Mouse (Mus musculus) ovary, postnatal 14 days (tissue): Measurements from ENCODE around the gene Camkv.

Experiments used
- DNase-seq: peaks from one replicate; pipeline ENCODE4 v3.0.0; 2022; ENCODE audit warnings: low spot score

Camkv gene

DNA sequence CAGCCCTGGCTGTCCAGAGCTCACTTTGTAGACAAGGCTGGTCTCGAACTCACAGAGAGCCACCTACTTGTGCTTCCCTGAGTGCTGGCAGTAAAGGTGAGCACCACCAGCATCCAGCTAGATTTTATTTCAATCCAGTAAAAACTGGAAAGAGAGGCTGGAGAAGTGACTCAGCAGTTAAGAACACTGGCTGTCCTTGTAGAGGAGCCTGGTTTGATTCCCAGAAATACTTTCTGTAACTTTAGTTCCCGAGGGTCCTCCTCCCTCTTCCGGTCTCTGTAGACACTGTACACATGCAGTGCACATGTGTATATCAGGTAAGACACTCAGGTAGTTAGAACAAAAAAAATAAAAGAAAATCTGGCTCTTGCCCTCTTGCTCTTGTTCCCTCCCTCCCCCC, 52.5 kb downstream of the Camkv start:
- DNase-seq: no peak

- DNase-seq: no peak
Observed at GRCm38 (mm10) chr9:107992197-107992596, 56.7 kb downstream of the Camkv start, which contains the start of gene Cdhr4. Cdhr4 (plus strand) TSS chr9:107992497.

DNA sequence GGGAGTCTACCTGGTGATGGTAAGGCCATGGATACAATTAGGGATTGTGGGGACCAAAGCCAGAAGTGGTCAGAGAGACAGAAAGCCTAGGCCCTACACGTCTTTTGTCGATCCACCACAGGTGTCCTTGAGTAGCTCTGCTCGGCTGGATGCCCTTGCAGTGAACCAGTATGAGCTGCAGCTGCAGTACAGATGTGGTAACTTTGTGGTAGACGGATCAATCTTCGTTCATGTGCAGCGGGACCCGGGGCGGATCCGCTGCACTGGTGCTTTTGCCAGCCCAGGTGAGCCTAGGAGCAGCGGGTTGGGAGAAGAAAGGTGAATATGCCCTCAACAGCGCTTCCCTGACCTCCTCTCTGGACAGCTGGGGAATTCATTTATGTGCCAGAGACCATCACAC, 57.5 kb downstream of the Camkv start:
- no peak for DNase-seq

DNA sequence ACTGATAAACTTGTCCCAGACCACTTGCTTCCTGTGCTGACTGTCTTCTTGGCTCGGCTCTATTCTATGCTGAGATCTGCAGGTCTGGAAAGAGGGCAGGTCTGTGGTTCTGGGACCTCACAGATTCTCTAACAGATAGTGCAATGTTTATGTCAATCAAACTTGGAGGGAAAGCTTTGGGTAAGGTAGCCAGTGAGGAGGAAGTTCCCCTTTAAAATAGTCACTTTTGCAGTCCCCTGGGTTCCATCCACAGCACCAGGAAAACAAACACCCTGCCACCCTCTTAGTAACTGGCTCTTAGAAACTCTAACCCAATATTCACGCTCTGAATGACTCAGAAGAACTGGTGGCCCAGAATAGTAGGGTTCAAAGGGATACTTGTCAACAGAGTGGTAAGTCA, 59.0 kb downstream of the Camkv start:
- no peak for DNase-seq

DNA sequence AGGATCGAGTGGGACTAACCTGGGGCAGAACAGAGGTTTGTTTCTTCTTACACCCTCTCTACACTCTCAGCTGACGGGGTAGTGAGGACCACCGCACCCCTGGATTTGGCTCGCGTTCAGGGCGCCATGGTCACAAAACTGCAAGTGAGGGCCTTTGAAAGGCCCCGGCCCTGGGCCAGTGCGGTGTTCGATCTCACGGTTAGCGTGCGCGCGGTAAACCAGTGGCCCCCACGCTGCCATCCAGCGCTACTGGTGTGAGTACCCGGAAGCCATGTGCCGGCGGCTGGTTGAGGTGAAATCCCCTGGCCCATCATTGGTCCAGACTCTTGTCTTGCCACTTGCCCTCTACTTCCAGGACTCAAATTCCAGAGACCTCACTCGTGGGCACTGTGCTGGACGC, 60.0 kb downstream of the Camkv start:
- no peak for DNase-seq

GRCm38 (mm10) chr9:107996049-107996448, 60.6 kb downstream of the Camkv start, which contains the start of gene Gm20662:
Gm20662 (plus strand) TSS chr9:107996349.
- no peak for DNase-seq
